9 mouse cellular contexts compared by ENCODE assay signal in genomic region chr14:101870171-101870902, GRCm38 (mm10).
DNase-seq lines count a peak whose midpoint lies in the region; ATAC-seq and TF ChIP-seq lines count a peak whose summit lies in the region.
"Had no signal": no experiment of that assay in that cellular context is flagged by ENCODE, and none has a peak within 500 bp of the region (broad histone marks: within the 10 kb centered on the region; RNA-seq: fewer than 3 reads in every experiment).

No protein-coding gene starts in this region.

- H3K4me1 ChIP-seq in limb, embryonic 14.5 days (ENCODE audit: control insufficient read depth, insufficient read depth, low read length) = no peaks in the 10 kb centered on the region
- H3K4me1 ChIP-seq in limb, embryonic 10.5 days = 0 out of 2 replicates have a peak, but pooled peaks cover 5% of the 10 kb centered on the region
- H3K4me1 ChIP-seq in cortical plate, adult 2 months (ENCODE audit: control insufficient read depth, insufficient read depth, low read length) = peaks cover 10% of the 10 kb centered on the region
- H3K4me1 ChIP-seq in intestine, postnatal 0 days (replicated peaks; ENCODE audit: control insufficient read depth, insufficient read depth, low read length) = 0 out of 2 replicates have a peak, but pooled peaks cover 6% of the 10 kb centered on the region
- no peaks in the 10 kb centered on the region for H3K4me1 ChIP-seq in midbrain, embryonic 14.5 days (ENCODE audit: control insufficient read depth, insufficient read depth, low read length)
- H3K4me1 ChIP-seq in liver, embryonic 12.5 days = no peaks in the 10 kb centered on the region
- H3K4me1 ChIP-seq: neural tube, embryonic 15.5 days had no signal

- no peak for ATAC-seq in limb, embryonic 14.5 days (ENCODE audit: low FRiP score, low read depth)
- no peak for ATAC-seq in intestine, postnatal 0 days
- no peak for ATAC-seq in midbrain, embryonic 14.5 days (ENCODE audit: low FRiP score, low TSS enrichment)
- ATAC-seq in liver, embryonic 12.5 days = no peak

- peak; percentile 16 for DNase-seq in limb, embryonic 14.5 days (ENCODE audit: low spot score)
- no peak for DNase-seq in limb, embryonic 10.5 days (ENCODE audit: low spot score)
- peak; percentile 65 for DNase-seq in right cerebral cortex, postnatal 25 days
- no peak for DNase-seq in midbrain, embryonic 14.5 days
- no peak for DNase-seq in ovary, postnatal 14 days (ENCODE audit: low spot score)

- no peak for TF ChIP-seq CTCF in cortical plate, adult 2 months (IDR thresholded peaks at IDR 0.05; ENCODE audit: extremely low read depth, insufficient read depth, low read length)
- no peak for TF ChIP-seq CTCF in intestine, postnatal 0 days (IDR thresholded peaks at IDR 0.05; ENCODE audit: low read depth)

- H3K9ac ChIP-seq in limb, embryonic 14.5 days (ENCODE audit: low read depth, low read length, severe bottlenecking) = no peak overlapping the region
- no peak overlapping the region for H3K9ac ChIP-seq in intestine, postnatal 0 days (ENCODE audit: low read depth, low read length)
- no peak overlapping the region for H3K9ac ChIP-seq in midbrain, embryonic 14.5 days (replicated peaks; ENCODE audit: low read length)
- no peak overlapping the region for H3K9ac ChIP-seq in liver, embryonic 12.5 days
- H3K9ac ChIP-seq: neural tube, embryonic 15.5 days had no signal

- H3K4me2 ChIP-seq in limb, embryonic 14.5 days (replicated peaks; ENCODE audit: low read depth, low read length, severe bottlenecking) = no peak overlapping the region
- peak overlapping the region; percentile 27; the same call in 1 of the 2 replicates for H3K4me2 ChIP-seq in intestine, postnatal 0 days (replicated peaks; ENCODE audit: low read depth)
- H3K4me2 ChIP-seq in midbrain, embryonic 14.5 days (ENCODE audit: low read length) = no peak overlapping the region
- no peak overlapping the region for H3K4me2 ChIP-seq in liver, embryonic 12.5 days
- H3K4me2 ChIP-seq: neural tube, embryonic 15.5 days had no signal

- no peak overlapping the region for H3K27ac ChIP-seq in limb, embryonic 14.5 days (replicated peaks; ENCODE audit: low read depth, low read length)
- no peak overlapping the region for H3K27ac ChIP-seq in limb, embryonic 10.5 days
- H3K27ac ChIP-seq in cortical plate, adult 2 months (ENCODE audit: insufficient read depth, low read length) = 0 out of 2 replicates have a peak overlapping the region, but pooled peaks have one; percentile 28
- no peak overlapping the region for H3K27ac ChIP-seq in intestine, postnatal 0 days (ENCODE audit: low read depth, low read length)
- H3K27ac ChIP-seq in midbrain, embryonic 14.5 days (replicated peaks; ENCODE audit: low read depth, low read length) = no peak overlapping the region
- H3K27ac ChIP-seq in liver, embryonic 12.5 days = no peak overlapping the region
- H3K27ac ChIP-seq: neural tube, embryonic 15.5 days had no signal

- H3K36me3 ChIP-seq in limb, embryonic 14.5 days (ENCODE audit: control insufficient read depth, insufficient read depth, low read length) = no peaks in the 10 kb centered on the region
- H3K36me3 ChIP-seq in limb, embryonic 10.5 days = no peaks in the 10 kb centered on the region
- H3K36me3 ChIP-seq in intestine, postnatal 0 days (ENCODE audit: control insufficient read depth, insufficient read depth) = no peaks in the 10 kb centered on the region
- no peaks in the 10 kb centered on the region for H3K36me3 ChIP-seq in midbrain, embryonic 14.5 days (ENCODE audit: control insufficient read depth, insufficient read depth, low read length)
- no peaks in the 10 kb centered on the region for H3K36me3 ChIP-seq in liver, embryonic 12.5 days
- H3K36me3 ChIP-seq: neural tube, embryonic 15.5 days had no signal

- H3K27me3 ChIP-seq in limb, embryonic 14.5 days (ENCODE audit: control insufficient read depth, insufficient read depth, low read length) = no peaks in the 10 kb centered on the region
- no peaks in the 10 kb centered on the region for H3K27me3 ChIP-seq in limb, embryonic 10.5 days (ENCODE audit: low read depth, poor library complexity, severe bottlenecking)
- no peaks in the 10 kb centered on the region for H3K27me3 ChIP-seq in intestine, postnatal 0 days (replicated peaks; ENCODE audit: control insufficient read depth, insufficient read depth, low read length)
- H3K27me3 ChIP-seq in midbrain, embryonic 14.5 days (ENCODE audit: control insufficient read depth, insufficient read depth, low read length) = no peaks in the 10 kb centered on the region
- H3K27me3 ChIP-seq in liver, embryonic 12.5 days (replicated peaks) = no peaks in the 10 kb centered on the region
- H3K27me3 ChIP-seq: neural tube, embryonic 15.5 days had no signal

- no peak for TF ChIP-seq POLR2A in limb, embryonic 14.5 days (IDR thresholded peaks at IDR 0.05; ENCODE audit: borderline replicate concordance, extremely low read depth, insufficient read depth, insufficient read length)
- no peak for TF ChIP-seq POLR2A in cortical plate, adult 2 months (IDR thresholded peaks at IDR 0.05; ENCODE audit: extremely low read depth, insufficient read depth, low read length)

- H3K4me3 ChIP-seq in limb, embryonic 14.5 days (replicated peaks; ENCODE audit: low read length) = no peak overlapping the region
- H3K4me3 ChIP-seq in limb, embryonic 10.5 days = no peak overlapping the region
- no peak overlapping the region for H3K4me3 ChIP-seq in cortical plate, adult 2 months (ENCODE audit: insufficient read depth, low read length)
- H3K4me3 ChIP-seq in intestine, postnatal 0 days (ENCODE audit: low read depth, low read length) = no peak overlapping the region
- no peak overlapping the region for H3K4me3 ChIP-seq in midbrain, embryonic 14.5 days (replicated peaks; ENCODE audit: low read depth, low read length)
- H3K4me3 ChIP-seq in liver, embryonic 12.5 days = no peak overlapping the region
- H3K4me3 ChIP-seq: neural tube, embryonic 15.5 days had no signal

- H3K9me3 ChIP-seq in limb, embryonic 14.5 days (ENCODE audit: control insufficient read depth, low read length) = no peaks in the 10 kb centered on the region
- no peaks in the 10 kb centered on the region for H3K9me3 ChIP-seq in limb, embryonic 10.5 days (replicated peaks)
- H3K9me3 ChIP-seq in intestine, postnatal 0 days (ENCODE audit: control insufficient read depth) = no peaks in the 10 kb centered on the region
- no peaks in the 10 kb centered on the region for H3K9me3 ChIP-seq in midbrain, embryonic 14.5 days (ENCODE audit: control insufficient read depth, low read length)
- H3K9me3 ChIP-seq in liver, embryonic 12.5 days (replicated peaks) = no peaks in the 10 kb centered on the region
- H3K9me3 ChIP-seq: neural tube, embryonic 15.5 days had no signal

- WGBS in limb, embryonic 14.5 days = 71% methylated on average over 9 of the region's 9 CpGs
- WGBS in limb, embryonic 10.5 days = 78% methylated on average over 9 of the region's 9 CpGs
- WGBS in intestine, postnatal 0 days = 43% methylated on average over 9 of the region's 9 CpGs
- WGBS in midbrain, embryonic 14.5 days = 80% methylated on average over 9 of the region's 9 CpGs
- WGBS in liver, embryonic 12.5 days (ENCODE audit: insufficient replicate concordance) = 60% methylated on average over 9 of the region's 9 CpGs

Comparison
In these comparisons a context has a peak if more than half of its experiments do, and no peak if none do; other contexts are left out.
1. DNase-seq: peak in limb, embryonic 14.5 days (single experiment) and right cerebral cortex, postnatal 25 days (single experiment); none in limb, embryonic 10.5 days (single experiment), midbrain, embryonic 14.5 days (single experiment) and ovary, postnatal 14 days (single experiment).